Mouse (Mus musculus) gastrocnemius, postnatal 14 days (tissue): Measurements from ENCODE around the gene Smim27. TPM values are rescaled to one million over a fixed set of nuclear protein-coding genes. Genes with fewer than 3 reads are reported as not detected.

Experiments
- DNase-seq: peaks from one replicate; pipeline ENCODE4 v3.0.0; 2021; ENCODE audit warnings: mixed read lengths
- intact Hi-C: fragments of 180-260 bp; cut with DNase I; formaldehyde crosslinking; loops from one replicate; pipeline ENCODE4 v1.15.1; 2025; ENCODE audit warnings: low total_unique reads
- total RNA-seq, 2 experiments: library from RNA; stranded (reverse); gene quantifications; 2 replicates each; pipeline ENCODE4 v1.2.3; 2021

The Smim27 gene
- total RNA-seq, 2 experiments from 2014 or later: 38.9 to 45.9 TPM

- intact Hi-C loops: no loop called here
- DNase-seq: no peak
Measured at GRCm38 (mm10) chr4:40313026-40313425, 43.6 kb downstream of the Smim27 start.

- intact Hi-C loops: no loop called here
- DNase-seq: no peak
Measured at GRCm38 (mm10) chr4:40317404-40317803, 48.0 kb downstream of the Smim27 start.

Other genes starting within 250 kb of the Smim27 start
- 10 to 100 TPM; 18.1 to 19.3 TPM for gene Aco1, start 126.5 kb upstream of the Smim27 start, total RNA-seq
- 1 to 10 TPM; 3.2 to 4.2 TPM for gene Ddx58, start 29.8 kb upstream of the Smim27 start, total RNA-seq
- gene Topors, start 271 bp downstream of the Smim27 start, total RNA-seq: 10 to 100 TPM in 1 of 2 experiments, 1 to 10 TPM in 1; 9.0 to 10.7 TPM
- 100 to 1,000 TPM; 230 to 264 TPM for gene Ndufb6, start 9.8 kb downstream of the Smim27 start, total RNA-seq
- gene Tmem215, start 202.6 kb downstream of the Smim27 start, total RNA-seq: not detected